Mouse (Mus musculus): ENCODE results near the gene C87436. TPM values are rescaled to one million over a fixed set of nuclear protein-coding genes. Genes with fewer than 3 reads are reported as not detected.

Gene C87436
- total and polyA plus RNA-seq, 3 experiments, result 11.6 to 18.5 TPM; not detected in 1

- H3K79me2 ChIP-seq (ENCODE audit: control insufficient read depth, insufficient read depth, low read length, poor library complexity), result peaks cover 15% of the 10 kb centered on the region
- DNase-seq (ENCODE audit: low read depth, low spot score), result no peak
- peaks cover 0 to 10% of the 10 kb centered on the region in 2 experiments; a peak in 2 of 4 replicates for H3K4me1 ChIP-seq (ENCODE audit: control insufficient read depth in 1 of 2, insufficient read depth in 2 of 2, low read length in 2 of 2)
- no peak overlapping the region for H3K27ac ChIP-seq (ENCODE audit: control insufficient read depth, low read depth, low read length)
- H3K9me3 ChIP-seq (replicated peaks; ENCODE audit: insufficient read depth, low read length), result no peaks in the 10 kb centered on the region
- H3K9ac ChIP-seq (ENCODE audit: control insufficient read depth, low read depth, low read length, poor library complexity, severe bottlenecking), result no peak overlapping the region
- no peak overlapping the region for H3K4me3 ChIP-seq (ENCODE audit: control insufficient read depth in 1 of 2, insufficient read depth in 1 of 2, low read depth in 2 of 2, low read length in 2 of 2)
- H3K27me3 ChIP-seq (ENCODE audit: control insufficient read depth in 1 of 2, insufficient read depth in 2 of 2, low read length in 2 of 2), result no peaks in the 10 kb centered on the region
- TF ChIP-seq BHLHE40 (IDR thresholded peaks at IDR 0.05; ENCODE audit: borderline replicate concordance, low read depth, low read length), result no peak
- TF ChIP-seq EP300 (IDR thresholded peaks at IDR 0.05; ENCODE audit: low read depth in 1 of 2, low read length in 2 of 2), result no peak
- no peak for TF ChIP-seq ZMIZ1 (IDR thresholded peaks at IDR 0.05; ENCODE audit: low read depth, low read length)
- no peak for TF ChIP-seq NRF1 (IDR thresholded peaks at IDR 0.05; ENCODE audit: insufficient read depth, low read depth, low read length, poor library complexity, severe bottlenecking)
- TF ChIP-seq CTCF (IDR thresholded peaks at IDR 0.05 in 2 of 3, conservative IDR thresholded peaks at IDR 0.05 in 1 of 3; ENCODE audit: control insufficient read depth in 1 of 3, insufficient read depth in 1 of 3, low read depth in 2 of 3, low read length in 3 of 3, poor library complexity in 1 of 3, severe bottlenecking in 1 of 3), result no peak
- no peak for TF ChIP-seq USF1 (IDR thresholded peaks at IDR 0.05; ENCODE audit: low read depth, low read length)
- TF ChIP-seq MAFK (IDR thresholded peaks at IDR 0.05; ENCODE audit: borderline replicate concordance, low read depth, low read length), result no peak
- no peak for TF ChIP-seq HCFC1 (IDR thresholded peaks at IDR 0.05; ENCODE audit: low read depth, low read length)
- no peak for TF ChIP-seq ZKSCAN1 (IDR thresholded peaks at IDR 0.05; ENCODE audit: low read depth, low read length)
- no peak for TF ChIP-seq TBP (IDR thresholded peaks at IDR 0.05; ENCODE audit: low read depth, low read length)
- no peak for TF ChIP-seq RCOR1 (IDR thresholded peaks at IDR 0.05; ENCODE audit: low read depth, low read length)
- peaks cover 5 to 15% of the 10 kb centered on the region in 2 experiments; a peak in 3 of 4 replicates for H3K36me3 ChIP-seq (ENCODE audit: control insufficient read depth in 1 of 2, insufficient read depth in 2 of 2, low read length in 2 of 2)
These were observed 3.4 kb downstream of the C87436 start for GRCm38 (mm10) chr6:86441571-86441970.

GRCm38 (mm10) chr6:86445551-86445950 lies 7.4 kb downstream of the C87436 start:
- H3K9ac ChIP-seq (ENCODE audit: control insufficient read depth, low read depth, low read length, poor library complexity, severe bottlenecking), result no peak overlapping the region
- H3K9me3 ChIP-seq (replicated peaks; ENCODE audit: insufficient read depth, low read length), result no peaks in the 10 kb centered on the region
- H3K36me3 ChIP-seq (ENCODE audit: control insufficient read depth in 1 of 2, insufficient read depth in 2 of 2, low read length in 2 of 2), result peaks cover 4 to 6% of the 10 kb centered on the region in 2 experiments
- TF ChIP-seq SIN3A (IDR thresholded peaks at IDR 0.05; ENCODE audit: low read length), result no peak
- TF ChIP-seq GATA1 (IDR thresholded peaks at IDR 0.05; ENCODE audit: low read depth, low read length), result no peak
- TF ChIP-seq CTCF (IDR thresholded peaks at IDR 0.05 in 2 of 3, conservative IDR thresholded peaks at IDR 0.05 in 1 of 3; ENCODE audit: control insufficient read depth in 1 of 3, insufficient read depth in 1 of 3, low read depth in 2 of 3, low read length in 3 of 3, poor library complexity in 1 of 3, severe bottlenecking in 1 of 3), result no peak
- no peak for TF ChIP-seq NELFE (IDR thresholded peaks at IDR 0.05; ENCODE audit: low read depth, low read length)
- TF ChIP-seq MAX (IDR thresholded peaks at IDR 0.05; ENCODE audit: low read length), result no peak
- no peak for TF ChIP-seq POLR2AphosphoS5 (IDR thresholded peaks at IDR 0.05; ENCODE audit: borderline replicate concordance, low read depth, low read length)
- no peak for TF ChIP-seq BHLHE40 (IDR thresholded peaks at IDR 0.05; ENCODE audit: borderline replicate concordance, low read depth, low read length)
- no peak for TF ChIP-seq CHD1 (IDR thresholded peaks at IDR 0.05; ENCODE audit: low read depth, low read length)
- no peak for TF ChIP-seq GABPA (IDR thresholded peaks at IDR 0.05; ENCODE audit: low read depth, low read length)
- no peak for TF ChIP-seq CHD2 (IDR thresholded peaks at IDR 0.05; ENCODE audit: low read length)
- no peak for TF ChIP-seq MEF2A (IDR thresholded peaks at IDR 0.05; ENCODE audit: extremely low read depth, insufficient replicate concordance, low read depth, low read length, poor library complexity, severe bottlenecking)
- TF ChIP-seq USF1 (IDR thresholded peaks at IDR 0.05; ENCODE audit: low read depth, low read length), result no peak
- TF ChIP-seq MYC (IDR thresholded peaks at IDR 0.05; ENCODE audit: low read depth, low read length), result no peak
- TF ChIP-seq TBP (IDR thresholded peaks at IDR 0.05; ENCODE audit: low read depth, low read length), result no peak
- no peak for TF ChIP-seq USF2 (IDR thresholded peaks at IDR 0.05; ENCODE audit: borderline replicate concordance in 1 of 2, insufficient read depth in 1 of 2, low read depth in 1 of 2, low read length in 2 of 2)
- no peak for TF ChIP-seq UBTF (IDR thresholded peaks at IDR 0.05; ENCODE audit: borderline replicate concordance, insufficient read depth, low read depth, low read length)
- TF ChIP-seq JUND (IDR thresholded peaks at IDR 0.05; ENCODE audit: low read depth, low read length), result no peak
- no peak for TF ChIP-seq TAL1 (IDR thresholded peaks at IDR 0.05; ENCODE audit: low read length)
- TF ChIP-seq RAD21 (IDR thresholded peaks at IDR 0.05; ENCODE audit: low read depth, low read length), result no peak
- no peak overlapping the region for H3K27ac ChIP-seq (ENCODE audit: control insufficient read depth, low read depth, low read length)
- H3K4me3 ChIP-seq (ENCODE audit: control insufficient read depth in 1 of 2, insufficient read depth in 1 of 2, low read depth in 2 of 2, low read length in 2 of 2), result no peak overlapping the region
- no peaks in the 10 kb centered on the region for H3K79me2 ChIP-seq (ENCODE audit: control insufficient read depth, insufficient read depth, low read length, poor library complexity)
- no peak for DNase-seq (ENCODE audit: low read depth, low spot score)
- H3K4me1 ChIP-seq (ENCODE audit: control insufficient read depth in 1 of 2, insufficient read depth in 2 of 2, low read length in 2 of 2), result no peaks in the 10 kb centered on the region; a peak in 1 of 4 replicates
- no peaks in the 10 kb centered on the region for H3K27me3 ChIP-seq (ENCODE audit: control insufficient read depth in 1 of 2, insufficient read depth in 2 of 2, low read length in 2 of 2)

All from MEL (cell line).